Mouse (Mus musculus): ENCODE measurements around the gene Scamp3. TPM values are rescaled to one million over a fixed set of nuclear protein-coding genes. Genes with fewer than 3 reads are reported as not detected.

Gene Scamp3
- polyA plus RNA-seq, 1 experiment from 2014 or later = 82.8 TPM

- H3K4me1 ChIP-seq (ENCODE audit: control insufficient read depth, insufficient read depth, low read length) = peaks cover 6% of the 10 kb centered on the region
- H3K9ac ChIP-seq (ENCODE audit: low read depth, low read length) = no peak overlapping the region
- whole genome bisulfite sequencing (ENCODE audit: insufficient replicate concordance) = 74% methylated on average over 10 of the region's 10 CpGs
- H3K9me3 ChIP-seq (replicated peaks; ENCODE audit: control insufficient read depth, low read length) = no peaks in the 10 kb centered on the region
- peaks cover 40% of the 10 kb centered on the region for H3K27me3 ChIP-seq (ENCODE audit: control insufficient read depth, insufficient read depth, low read length)
- no peaks in the 10 kb centered on the region for H3K36me3 ChIP-seq (ENCODE audit: control insufficient read depth, insufficient read depth, low read length)
- no peak overlapping the region for H3K27ac ChIP-seq (ENCODE audit: low read depth, low read length)
- no peak for ATAC-seq (replicated peaks; ENCODE audit: insufficient number of reproducible peaks, low FRiP score, low TSS enrichment)
- no peak overlapping the region for H3K4me2 ChIP-seq
- no peak overlapping the region for H3K4me3 ChIP-seq (ENCODE audit: low read depth, low read length)
Observed at GRCm38 (mm10) chr3:89144821-89145220, 32.5 kb upstream of the Scamp3 start.

GRCm38 (mm10) chr3:89145566-89145965, 31.7 kb upstream of the Scamp3 start:
- no peak overlapping the region for H3K4me3 ChIP-seq (ENCODE audit: low read depth, low read length)
- H3K9me3 ChIP-seq (replicated peaks; ENCODE audit: control insufficient read depth, low read length) = no peaks in the 10 kb centered on the region
- H3K27me3 ChIP-seq (ENCODE audit: control insufficient read depth, insufficient read depth, low read length) = peaks cover 48% of the 10 kb centered on the region
- H3K4me2 ChIP-seq = no peak overlapping the region
- H3K9ac ChIP-seq (ENCODE audit: low read depth, low read length) = no peak overlapping the region
- H3K27ac ChIP-seq (ENCODE audit: low read depth, low read length) = no peak overlapping the region
- ATAC-seq (replicated peaks; ENCODE audit: insufficient number of reproducible peaks, low FRiP score, low TSS enrichment) = no peak
- H3K4me1 ChIP-seq (ENCODE audit: control insufficient read depth, insufficient read depth, low read length) = peaks cover 6% of the 10 kb centered on the region
- no peaks in the 10 kb centered on the region for H3K36me3 ChIP-seq (ENCODE audit: control insufficient read depth, insufficient read depth, low read length)
- WGBS (ENCODE audit: insufficient replicate concordance) = 64% methylated on average over 8 of the region's 8 CpGs

- H3K27ac ChIP-seq (ENCODE audit: low read depth, low read length) = no peak overlapping the region
- ATAC-seq (replicated peaks; ENCODE audit: insufficient number of reproducible peaks, low FRiP score, low TSS enrichment) = peak; percentile 83
- H3K9ac ChIP-seq (ENCODE audit: low read depth, low read length) = no peak overlapping the region
- peaks cover 6% of the 10 kb centered on the region for H3K4me1 ChIP-seq (ENCODE audit: control insufficient read depth, insufficient read depth, low read length)
- H3K36me3 ChIP-seq (ENCODE audit: control insufficient read depth, insufficient read depth, low read length) = no peaks in the 10 kb centered on the region
- WGBS (ENCODE audit: insufficient replicate concordance) = 20% methylated on average over 26 of the region's 26 CpGs
- H3K9me3 ChIP-seq (replicated peaks; ENCODE audit: control insufficient read depth, low read length) = no peaks in the 10 kb centered on the region
- peak overlapping the region; percentile 59 for H3K4me2 ChIP-seq
- peak overlapping the region; percentile 27 for H3K4me3 ChIP-seq (ENCODE audit: low read depth, low read length)
- H3K27me3 ChIP-seq (ENCODE audit: control insufficient read depth, insufficient read depth, low read length) = peaks cover 62% of the 10 kb centered on the region
Observed at GRCm38 (mm10) chr3:89147101-89147978, 29.9 kb upstream of the Scamp3 start.

- H3K4me3 ChIP-seq (ENCODE audit: low read depth, low read length) = peak overlapping the region; percentile 27
- WGBS (ENCODE audit: insufficient replicate concordance) = 10% methylated on average over 15 of the region's 15 CpGs
- H3K9me3 ChIP-seq (replicated peaks; ENCODE audit: control insufficient read depth, low read length) = no peaks in the 10 kb centered on the region
- no peak overlapping the region for H3K9ac ChIP-seq (ENCODE audit: low read depth, low read length)
- H3K27ac ChIP-seq (ENCODE audit: low read depth, low read length) = no peak overlapping the region
- peak overlapping the region; percentile 59 for H3K4me2 ChIP-seq
- H3K4me1 ChIP-seq (ENCODE audit: control insufficient read depth, insufficient read depth, low read length) = peaks cover 6% of the 10 kb centered on the region
- H3K36me3 ChIP-seq (ENCODE audit: control insufficient read depth, insufficient read depth, low read length) = no peaks in the 10 kb centered on the region
- peaks cover 62% of the 10 kb centered on the region for H3K27me3 ChIP-seq (ENCODE audit: control insufficient read depth, insufficient read depth, low read length)
- no peak; the same call in 1 of the 2 replicates for ATAC-seq (replicated peaks; ENCODE audit: insufficient number of reproducible peaks, low FRiP score, low TSS enrichment)
Observed at GRCm38 (mm10) chr3:89147979-89148311, 29.3 kb upstream of the Scamp3 start.

GRCm38 (mm10) chr3:89148567-89148966, 28.7 kb upstream of the Scamp3 start:
- H3K27ac ChIP-seq (ENCODE audit: low read depth, low read length) = no peak overlapping the region
- 71% methylated on average over 14 of the region's 14 CpGs for WGBS (ENCODE audit: insufficient replicate concordance)
- H3K36me3 ChIP-seq (ENCODE audit: control insufficient read depth, insufficient read depth, low read length) = no peaks in the 10 kb centered on the region
- H3K27me3 ChIP-seq (ENCODE audit: control insufficient read depth, insufficient read depth, low read length) = peaks cover 62% of the 10 kb centered on the region
- no peak overlapping the region for H3K9ac ChIP-seq (ENCODE audit: low read depth, low read length)
- ATAC-seq (replicated peaks; ENCODE audit: insufficient number of reproducible peaks, low FRiP score, low TSS enrichment) = no peak
- H3K4me2 ChIP-seq = no peak overlapping the region
- H3K4me3 ChIP-seq (ENCODE audit: low read depth, low read length) = no peak overlapping the region
- H3K4me1 ChIP-seq (ENCODE audit: control insufficient read depth, insufficient read depth, low read length) = peaks cover 6% of the 10 kb centered on the region
- no peaks in the 10 kb centered on the region for H3K9me3 ChIP-seq (replicated peaks; ENCODE audit: control insufficient read depth, low read length)

GRCm38 (mm10) chr3:89152084-89152835, 25.0 kb upstream of the Scamp3 start:
- H3K4me3 ChIP-seq (ENCODE audit: low read depth, low read length) = no peak overlapping the region
- H3K27me3 ChIP-seq (ENCODE audit: control insufficient read depth, insufficient read depth, low read length) = peaks cover 53% of the 10 kb centered on the region
- H3K9me3 ChIP-seq (replicated peaks; ENCODE audit: control insufficient read depth, low read length) = no peaks in the 10 kb centered on the region
- ATAC-seq (replicated peaks; ENCODE audit: insufficient number of reproducible peaks, low FRiP score, low TSS enrichment) = no peak
- no peak overlapping the region for H3K27ac ChIP-seq (ENCODE audit: low read depth, low read length)
- H3K9ac ChIP-seq (ENCODE audit: low read depth, low read length) = no peak overlapping the region
- H3K4me1 ChIP-seq (ENCODE audit: control insufficient read depth, insufficient read depth, low read length) = peaks cover 6% of the 10 kb centered on the region
- 44% methylated on average over 17 of the region's 17 CpGs for WGBS (ENCODE audit: insufficient replicate concordance)
- no peaks in the 10 kb centered on the region for H3K36me3 ChIP-seq (ENCODE audit: control insufficient read depth, insufficient read depth, low read length)
- no peak overlapping the region for H3K4me2 ChIP-seq

GRCm38 (mm10) chr3:89156951-89157350, 20.3 kb upstream of the Scamp3 start:
- no peak for ATAC-seq (replicated peaks; ENCODE audit: insufficient number of reproducible peaks, low FRiP score, low TSS enrichment)
- H3K27me3 ChIP-seq (ENCODE audit: control insufficient read depth, insufficient read depth, low read length) = peaks cover 29% of the 10 kb centered on the region
- no peaks in the 10 kb centered on the region for H3K36me3 ChIP-seq (ENCODE audit: control insufficient read depth, insufficient read depth, low read length)
- no peaks in the 10 kb centered on the region for H3K9me3 ChIP-seq (replicated peaks; ENCODE audit: control insufficient read depth, low read length)
- H3K4me3 ChIP-seq (ENCODE audit: low read depth, low read length) = no peak overlapping the region
- H3K9ac ChIP-seq (ENCODE audit: low read depth, low read length) = no peak overlapping the region
- no peak overlapping the region for H3K27ac ChIP-seq (ENCODE audit: low read depth, low read length)
- no peak overlapping the region for H3K4me2 ChIP-seq
- H3K4me1 ChIP-seq (ENCODE audit: control insufficient read depth, insufficient read depth, low read length) = peaks cover 5% of the 10 kb centered on the region
- 84% methylated on average over 8 of the region's 8 CpGs for WGBS (ENCODE audit: insufficient replicate concordance)

- WGBS (ENCODE audit: insufficient replicate concordance) = 15% methylated on average over 7 of the region's 7 CpGs
- no peak overlapping the region for H3K4me2 ChIP-seq
Observed at GRCm38 (mm10) chr3:89158651-89159050, 18.6 kb upstream of the Scamp3 start.

More at GRCm38 (mm10) chr3:89158651-89159050, 18.6 kb upstream of the Scamp3 start:
- no peaks in the 10 kb centered on the region for H3K36me3 ChIP-seq (ENCODE audit: control insufficient read depth, insufficient read depth, low read length)
- no peaks in the 10 kb centered on the region for H3K9me3 ChIP-seq (replicated peaks; ENCODE audit: control insufficient read depth, low read length)
- no peak overlapping the region for H3K27ac ChIP-seq (ENCODE audit: low read depth, low read length)
- ATAC-seq (replicated peaks; ENCODE audit: insufficient number of reproducible peaks, low FRiP score, low TSS enrichment) = no peak
- H3K4me3 ChIP-seq (ENCODE audit: low read depth, low read length) = no peak overlapping the region
- peaks cover 5% of the 10 kb centered on the region for H3K4me1 ChIP-seq (ENCODE audit: control insufficient read depth, insufficient read depth, low read length)
- H3K9ac ChIP-seq (ENCODE audit: low read depth, low read length) = no peak overlapping the region
- H3K27me3 ChIP-seq (ENCODE audit: control insufficient read depth, insufficient read depth, low read length) = peaks cover 22% of the 10 kb centered on the region
